Mouse (Mus musculus) heart, postnatal 36 days (tissue): ENCODE measurements around the gene Rhof. TPM values are rescaled to one million over a fixed set of nuclear protein-coding genes. Genes with fewer than 3 reads are reported as not detected.
A peak's percentile ranks its signal among the peaks of the same experiment; 100 is the strongest.
"Not testable (repeated sequence)": the region's sequence is repeated elsewhere in the genome, so short reads cannot be mapped to it uniquely, and the experiment has no call there.

Experiments used
- DNase-seq, 2 experiments: peaks; one replicate each; pipeline ENCODE4 v3.0.0; 2021 to 2022
- intact Hi-C: fragments of 180-260 bp; cut with DNase I; formaldehyde crosslinking; loops from one replicate; pipeline ENCODE4 v1.15.1; 2025
- total RNA-seq, 2 experiments: library from RNA; stranded (reverse); gene quantifications; 2 replicates each; pipeline ENCODE4 v1.2.3; 2021

Rhof gene
- total RNA-seq, 2 experiments from 2014 or later = 0.44 to 0.68 TPM

- DNase-seq = no peak
- intact Hi-C loops = no loop called here
Observed at GRCm38 (mm10) chr5:123079568-123079967, 52.9 kb downstream of the Rhof start.

GRCm38 (mm10) chr5:123076419-123077281 is 55.8 kb downstream of the Rhof start:
- no peak for DNase-seq
- intact Hi-C loops = no loop called here

GRCm38 (mm10) chr5:123075576-123076418 is 56.7 kb downstream of the Rhof start:
- intact Hi-C loops = loop anchor here (2.0 kb wide), 1 partner anchor 41 kb away; no protein-coding TSS in a partner anchor
- DNase-seq = peak; percentile 95

GRCm38 (mm10) chr5:123068714-123069113 is 63.8 kb downstream of the Rhof start:
- intact Hi-C loops = no loop called here
- no peak for DNase-seq

- intact Hi-C loops = no loop called here
- no peak for DNase-seq
Observed at GRCm38 (mm10) chr5:123068115-123068514, 64.4 kb downstream of the Rhof start, which contains the start of gene Tmem120b. TSS of gene Tmem120b (plus strand) at chr5:123068415.

GRCm38 (mm10) chr5:123067395-123067995 is 65.0 kb downstream of the Rhof start:
- intact Hi-C loops = no loop called here
- peak in 1 of 2 experiments; percentile 36 for DNase-seq

- intact Hi-C loops = loop anchor here (1.0 to 2.0 kb wide), 2 partner anchors 85 to 90 kb away; no protein-coding TSS in a partner anchor
- peak; percentile 59 to 67 for DNase-seq
Observed at GRCm38 (mm10) chr5:123064207-123064606, 68.3 kb downstream of the Rhof start.

GRCm38 (mm10) chr5:123063141-123063540 is 69.4 kb downstream of the Rhof start:
- no peak for DNase-seq
- intact Hi-C loops = loop anchor here (1.0 kb wide), 1 partner anchor 69 kb away; the partner anchor contains the start of gene Rhof

- intact Hi-C loops, DNase-seq: not testable (repeated sequence)
Observed at GRCm38 (mm10) chr5:123061402-123061749, 71.1 kb downstream of the Rhof start.

- no peak for DNase-seq
Observed at GRCm38 (mm10) chr5:123060706-123061401, 71.6 kb downstream of the Rhof start.

GRCm38 (mm10) chr5:123059757-123060520 is 72.6 kb downstream of the Rhof start:
- intact Hi-C loops = loop anchor here (1.0 kb wide), 1 partner anchor 92 kb away; no protein-coding TSS in a partner anchor

More at GRCm38 (mm10) chr5:123060706-123061401, 71.6 kb downstream of the Rhof start:
- intact Hi-C loops = no loop called here

GRCm38 (mm10) chr5:123058251-123059102 is 74.0 kb downstream of the Rhof start:
- intact Hi-C loops = loop anchor here (1.0 kb wide), 1 partner anchor 90 kb away; no protein-coding TSS in a partner anchor

More at GRCm38 (mm10) chr5:123059757-123060520, 72.6 kb downstream of the Rhof start:
- DNase-seq = peak in 1 of 2 experiments; percentile 57

GRCm38 (mm10) chr5:123057366-123058250 is 74.9 kb downstream of the Rhof start:
- intact Hi-C loops = no loop called here
- peak; percentile 96 to 98 for DNase-seq

More at GRCm38 (mm10) chr5:123058251-123059102, 74.0 kb downstream of the Rhof start:
- DNase-seq = no peak
